ENCODE assay signal across 8 mouse cellular contexts in genomic region chr14:36919146-36919545, GRCm38 (mm10). TPM values are rescaled to one million over a fixed set of nuclear protein-coding genes. Genes with fewer than 3 reads are reported as not detected.
DNase-seq lines count a peak whose midpoint lies in the region; ATAC-seq and TF ChIP-seq lines count a peak whose summit lies in the region.

No protein-coding gene starts in this region.

- H3ac ChIP-seq in myocyte (ENCODE audit: control insufficient read depth, insufficient read length): no peak overlapping the region

- peak; percentile 91 for TF ChIP-seq EP300 in heart, adult 2 months (IDR thresholded peaks at IDR 0.05; ENCODE audit: insufficient read depth, low read depth, low read length)

- H3K4me3 ChIP-seq in embryonic facial prominence, embryonic 12.5 days: peak overlapping the region; percentile 21; the same call in 1 of the 2 replicates
- H3K4me3 ChIP-seq in heart, adult 2 months: peak overlapping the region; percentile 72
- peak overlapping the region; percentile 28 for H3K4me3 ChIP-seq in myocyte

- no peaks in the 10 kb centered on the region for H3K9me3 ChIP-seq in embryonic facial prominence, embryonic 12.5 days

- H3K9ac ChIP-seq in embryonic facial prominence, embryonic 12.5 days: no peak overlapping the region; the same call in none of the 2 replicates
- peak overlapping the region; percentile 100 for H3K9ac ChIP-seq in heart, adult 2 months (ENCODE audit: low read depth, low read length)

- peak overlapping the region; percentile 36 for H3K4me2 ChIP-seq in embryonic facial prominence, embryonic 12.5 days (replicated peaks)
- peak overlapping the region; percentile 72 for H3K4me2 ChIP-seq in myocyte (ENCODE audit: low read depth)

- no peaks in the 10 kb centered on the region for H3K36me3 ChIP-seq in embryonic facial prominence, embryonic 12.5 days
- peaks cover 39% of the 10 kb centered on the region for H3K36me3 ChIP-seq in heart, adult 2 months (ENCODE audit: control insufficient read depth, insufficient read depth, low read length)
- H3K36me3 ChIP-seq in myocyte (ENCODE audit: control insufficient read depth, insufficient read depth): no peaks in the 10 kb centered on the region

- 0 out of 2 replicates have a peak, but pooled peaks cover 5% of the 10 kb centered on the region for H3K4me1 ChIP-seq in embryonic facial prominence, embryonic 12.5 days
- H3K4me1 ChIP-seq in heart, adult 2 months (ENCODE audit: control insufficient read depth, insufficient read depth, low read length): peaks cover 14% of the 10 kb centered on the region

- H3K79me2 ChIP-seq in heart, adult 2 months (replicated peaks; ENCODE audit: control insufficient read depth, insufficient read depth, low read length): peaks cover 6% of the 10 kb centered on the region
- H3K79me2 ChIP-seq in myocyte (ENCODE audit: control insufficient read depth, insufficient read depth): peaks cover 28% of the 10 kb centered on the region

- peak overlapping the region; percentile 89 for H3K27ac ChIP-seq in embryonic facial prominence, embryonic 12.5 days
- H3K27ac ChIP-seq in heart, adult 2 months: peak overlapping the region; percentile 96

- TF ChIP-seq CTCF in heart, adult 2 months (IDR thresholded peaks at IDR 0.05): no peak

- TF ChIP-seq POLR2A in heart, adult 2 months (IDR thresholded peaks at IDR 0.05; ENCODE audit: insufficient read depth, low read depth, low read length): peak; percentile 96
- TF ChIP-seq POLR2A in myocyte (IDR thresholded peaks at IDR 0.05; ENCODE audit: insufficient read length, low read depth): peak; percentile 87

- peak; percentile 68 to 72 for DNase-seq in adrenal gland, postnatal 36 days
- peak; percentile 87 to 91 for DNase-seq in heart, adult 2 months
- DNase-seq in kidney, adult 8-10 months: peak; percentile 84 to 88
- peak; percentile 59 for DNase-seq in left cerebral cortex, postnatal 4 days
- peak; percentile 83 for DNase-seq in urinary bladder, postnatal 14 days (ENCODE audit: low spot score)
- DNase-seq in thymus, adult 18-20 months: no peak

- intact Hi-C loops in heart, adult 2 months (cut with DNase I): loop anchor here (5.0 kb wide), 1 partner anchor 48 kb away; the partner anchor contains the start of gene Ccser2
- intact Hi-C loops in left cerebral cortex, postnatal 4 days (cut with DNase I): no loop called here

- peak; percentile 89 for ATAC-seq in embryonic facial prominence, embryonic 12.5 days (ENCODE audit: insufficient number of reproducible peaks, insufficient read depth, low FRiP score, low TSS enrichment)

- H3K27me3 ChIP-seq in embryonic facial prominence, embryonic 12.5 days: no peaks in the 10 kb centered on the region
- no peaks in the 10 kb centered on the region for H3K27me3 ChIP-seq in heart, adult 2 months (ENCODE audit: control insufficient read depth, insufficient read depth, low read length)
- no peaks in the 10 kb centered on the region for H3K27me3 ChIP-seq in myocyte (ENCODE audit: control insufficient read depth, insufficient read depth, insufficient read length)

- 9% methylated on average over 13 of the region's 13 CpGs for WGBS in embryonic facial prominence, embryonic 12.5 days
- 2% methylated on average over 13 of the region's 13 CpGs for WGBS in heart, adult 2 months

TF ChIP-seq in myocyte, 11 proteins besides CTCF, POLR2A, EP300 and RAD21:
- TF ChIP-seq POLR2AphosphoS2 (IDR thresholded peaks at IDR 0.05; ENCODE audit: insufficient read length, low read depth) (peak; percentile 31), SRF (IDR thresholded peaks at IDR 0.05; ENCODE audit: control insufficient read depth, insufficient read length, low read depth) (peak; percentile 25), MYOD1 (IDR thresholded peaks at IDR 0.05; ENCODE audit: control insufficient read depth in 1 of 3, insufficient read length in 2 of 3, low read depth in 2 of 3) (no peak)

RNA-seq across cellular contexts. Expression of gene Ccser2, which starts 49.4 kb away (rescaled TPM):
- 10 to 100 TPM; 32.2 to 40.0 TPM for total RNA-seq in adrenal gland, postnatal 36 days (2021)
- polyA plus RNA-seq in embryonic facial prominence, embryonic 12.5 days (2016; fragmentation: Nextera tagmentation; extraction: Ambion mirVana): 44.9 and 48.5 TPM in 2 replicates
- total RNA-seq in heart, adult 2 months (2021): 100 to 1,000 TPM; 106 to 122 TPM
- polyA plus RNA-seq in heart, adult 2 months (2012; rRNA removed): 63.1 and 107 TPM in 2 replicates
- total RNA-seq in left cerebral cortex, postnatal 4 days (2021): 100 to 1,000 TPM; 123 to 124 TPM
- polyA plus RNA-seq in myocyte (2012; fragmentation: generic; extraction: Trizol): 9.5 TPM

Comparison
In these comparisons a context has a peak if more than half of its experiments do, and no peak if none do; other contexts are left out.
1. DNase-seq: peak in adrenal gland, postnatal 36 days (2 of 2), heart, adult 2 months (2 of 2), kidney, adult 8-10 months (2 of 2), left cerebral cortex, postnatal 4 days (single experiment) and urinary bladder, postnatal 14 days (single experiment); none in thymus, adult 18-20 months (0 of 2).
2. H3K4me3 ChIP-seq: peak in every context shown above with its lines; median percentile 72 in heart, adult 2 months; 28 in myocyte; 21 in embryonic facial prominence, embryonic 12.5 days.